Mouse (Mus musculus): ENCODE measurements around the gene Gm47996. TPM values are rescaled to one million over a fixed set of nuclear protein-coding genes. Genes with fewer than 3 reads are reported as not detected.
A peak's percentile ranks its signal among the peaks of the same experiment; 100 is the strongest.
"Not testable (repeated sequence)": the region's sequence is repeated elsewhere in the genome, so short reads cannot be mapped to it uniquely, and the experiment has no call there.

Gm47996 gene
- polyA plus RNA-seq (2012; rRNA removed), result not detected in 2 replicates

GRCm38 (mm10) chr1:151209824-151210355 lies at the start of gene Gm47996:
TSS of gene Gm47996 (plus strand) at chr1:151210131.
- not testable (repeated sequence) for DNase-seq; H3K4me3 ChIP-seq (replicated peaks; ENCODE audit: extremely low read depth, low read depth, low read length); H3K4me1 ChIP-seq (ENCODE audit: control insufficient read depth, insufficient read depth, low read length)
- WGBS, result 91% methylated on average over 4 of the region's 8 CpGs

- no peak for DNase-seq
- no peak overlapping the region for H3K4me3 ChIP-seq (replicated peaks; ENCODE audit: extremely low read depth, low read depth, low read length)
- WGBS, result 61% methylated on average over 8 of the region's 8 CpGs
- TF ChIP-seq CTCF (IDR thresholded peaks at IDR 0.05; ENCODE audit: insufficient read depth, low read length) (no peak), POLR2A (IDR thresholded peaks at IDR 0.05; ENCODE audit: borderline replicate concordance, extremely low read depth, low read depth, low read length) (no peak)
- H3K4me1 ChIP-seq (ENCODE audit: control insufficient read depth, insufficient read depth, low read length), result no peaks in the 10 kb centered on the region
Observed at GRCm38 (mm10) chr1:151166031-151166430, 43.9 kb upstream of the Gm47996 start.

- Histone ChIP-seq H3K4me1 (ENCODE audit: control insufficient read depth, insufficient read depth, low read length) (no peaks in the 10 kb centered on the region), H3K4me3 (replicated peaks; ENCODE audit: extremely low read depth, low read depth, low read length) (no peak overlapping the region)
- TF ChIP-seq CTCF (IDR thresholded peaks at IDR 0.05; ENCODE audit: insufficient read depth, low read length) (no peak), POLR2A (IDR thresholded peaks at IDR 0.05; ENCODE audit: borderline replicate concordance, extremely low read depth, low read depth, low read length) (no peak)
- 43% methylated on average over 12 of the region's 12 CpGs for WGBS
- DNase-seq, result no peak
Observed at GRCm38 (mm10) chr1:151167297-151168047, 42.5 kb upstream of the Gm47996 start.

- no peaks in the 10 kb centered on the region for H3K4me1 ChIP-seq (ENCODE audit: control insufficient read depth, insufficient read depth, low read length)
- no peak for DNase-seq
- no peak for TF ChIP-seq POLR2A (IDR thresholded peaks at IDR 0.05; ENCODE audit: borderline replicate concordance, extremely low read depth, low read depth, low read length)
- TF ChIP-seq CTCF (IDR thresholded peaks at IDR 0.05; ENCODE audit: insufficient read depth, low read length), result no peak
- WGBS, result 64% methylated on average over 3 of the region's 3 CpGs
- H3K4me3 ChIP-seq (replicated peaks; ENCODE audit: extremely low read depth, low read depth, low read length), result no peak overlapping the region
Observed at GRCm38 (mm10) chr1:151168637-151169036, 41.3 kb upstream of the Gm47996 start.

DNA sequence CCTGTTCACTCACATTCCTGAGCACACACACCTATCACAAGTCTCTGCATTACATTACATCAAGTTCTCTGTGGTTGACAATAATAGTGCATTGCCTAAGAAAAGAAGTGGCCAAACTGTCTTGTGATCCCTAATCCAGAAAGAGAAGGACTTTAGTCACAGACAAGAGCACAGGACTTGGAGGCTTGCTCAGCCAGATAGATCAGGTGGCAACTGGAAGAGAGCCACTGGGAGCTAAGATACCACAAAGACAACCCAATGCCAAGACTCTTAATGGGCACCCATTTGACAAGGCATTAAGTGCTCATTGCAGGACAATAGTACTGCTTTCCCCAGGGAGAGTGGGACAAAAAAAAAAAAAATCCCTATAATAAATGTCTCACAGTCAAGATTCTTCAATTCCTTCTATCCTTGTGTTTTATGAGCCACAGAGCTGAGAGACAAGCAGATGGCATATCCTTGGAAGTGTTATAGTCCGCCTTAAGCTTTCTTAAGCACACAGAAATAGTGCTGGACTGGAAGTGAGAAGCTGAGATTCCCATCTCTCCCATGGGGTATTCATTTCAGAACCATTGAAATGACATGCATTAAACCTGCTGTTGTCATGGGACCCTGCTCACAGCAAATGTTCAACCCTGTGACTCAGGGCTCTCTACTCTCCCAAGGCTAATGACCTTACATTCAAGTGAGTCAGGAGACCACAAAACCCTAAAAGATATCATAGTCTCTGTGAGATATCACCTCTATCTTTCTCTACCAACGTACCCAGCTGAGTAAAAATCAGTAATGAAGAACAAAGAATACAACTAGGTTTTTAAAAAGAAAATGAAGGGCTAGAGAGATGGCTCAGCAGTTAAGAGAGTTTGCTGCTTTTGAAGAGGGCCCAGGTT lies 38.1 kb upstream of the Gm47996 start:
- Histone ChIP-seq H3K4me3 (replicated peaks; ENCODE audit: extremely low read depth, low read depth, low read length) (no peak overlapping the region), H3K4me1 (ENCODE audit: control insufficient read depth, insufficient read depth, low read length) (no peaks in the 10 kb centered on the region)
- WGBS, result 87% methylated on average over 2 of the region's 2 CpGs
- no peak for DNase-seq
- TF ChIP-seq CTCF (IDR thresholded peaks at IDR 0.05; ENCODE audit: insufficient read depth, low read length) (no peak), POLR2A (IDR thresholded peaks at IDR 0.05; ENCODE audit: borderline replicate concordance, extremely low read depth, low read depth, low read length) (no peak)

DNA sequence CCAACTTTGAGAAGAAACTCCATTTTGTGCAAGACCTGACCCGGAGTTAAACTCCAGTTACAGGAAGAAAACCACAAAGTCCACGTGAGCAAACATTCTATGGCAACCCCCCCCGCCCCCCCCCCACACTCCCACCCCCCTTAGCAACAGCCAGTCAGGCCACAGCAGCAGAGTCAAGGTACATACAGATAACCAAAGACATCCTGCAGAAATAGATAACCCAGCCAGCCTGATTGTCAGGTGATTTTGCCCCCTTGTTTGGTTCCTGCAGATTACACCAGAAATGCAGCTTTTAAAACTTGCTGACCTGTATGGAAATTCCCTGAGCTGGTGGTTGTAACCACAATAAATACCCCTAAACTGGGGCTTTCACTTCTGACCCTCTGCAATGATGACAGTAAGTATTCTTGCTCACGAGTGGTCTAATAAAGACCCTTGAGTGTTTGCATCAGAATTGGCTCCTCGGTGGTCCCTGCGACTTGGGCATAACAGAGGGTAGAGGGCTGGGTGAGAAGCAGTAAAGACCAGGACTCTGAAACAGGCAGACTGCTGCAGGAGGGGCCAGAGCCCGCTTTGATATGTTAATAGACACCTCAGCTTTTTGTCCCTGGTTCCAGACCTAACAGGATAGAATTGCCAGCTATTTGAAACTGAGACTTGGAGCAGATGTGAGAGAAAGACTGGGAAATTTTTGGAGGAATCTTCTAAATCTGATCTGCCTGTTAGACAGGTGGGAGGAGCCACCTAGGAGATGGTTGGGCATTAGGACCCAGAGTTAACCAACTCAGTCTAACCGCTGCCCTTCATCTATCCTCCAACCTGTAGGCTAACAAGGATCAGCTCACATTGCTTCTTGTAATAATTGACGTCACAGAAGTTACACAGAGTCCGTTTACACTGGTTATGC lies 32.6 kb upstream of the Gm47996 start:
- DNase-seq, result peak; percentile 12
- H3K4me3 ChIP-seq (replicated peaks; ENCODE audit: extremely low read depth, low read depth, low read length), result no peak overlapping the region
- no peak for TF ChIP-seq CTCF (IDR thresholded peaks at IDR 0.05; ENCODE audit: insufficient read depth, low read length)
- no peak for TF ChIP-seq POLR2A (IDR thresholded peaks at IDR 0.05; ENCODE audit: borderline replicate concordance, extremely low read depth, low read depth, low read length)
- no peaks in the 10 kb centered on the region for H3K4me1 ChIP-seq (ENCODE audit: control insufficient read depth, insufficient read depth, low read length)
- WGBS, result 26% methylated on average over 10 of the region's 10 CpGs

DNA sequence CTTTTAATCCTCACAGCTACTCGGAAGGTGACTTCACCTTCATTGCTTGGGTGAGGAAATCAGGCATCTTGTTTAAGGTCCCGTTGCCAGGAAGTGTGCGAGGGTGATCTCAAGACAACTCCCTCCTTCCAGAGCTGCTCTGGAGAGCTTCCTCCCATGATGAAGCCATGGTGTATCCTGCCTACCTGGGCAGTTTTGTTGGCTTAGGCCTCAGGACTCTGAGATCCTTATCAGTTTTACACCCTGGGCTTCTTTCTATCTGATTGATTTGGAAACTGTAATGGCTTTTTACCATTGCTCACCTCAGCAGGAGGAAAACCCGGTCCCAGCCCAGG lies 32.0 kb upstream of the Gm47996 start:
- no peak for DNase-seq
- H3K4me3 ChIP-seq (replicated peaks; ENCODE audit: extremely low read depth, low read depth, low read length), result peak overlapping the region; percentile 4
- WGBS, result 19% methylated on average over 4 of the region's 4 CpGs
- no peaks in the 10 kb centered on the region for H3K4me1 ChIP-seq (ENCODE audit: control insufficient read depth, insufficient read depth, low read length)
- TF ChIP-seq CTCF (IDR thresholded peaks at IDR 0.05; ENCODE audit: insufficient read depth, low read length), result no peak
- no peak for TF ChIP-seq POLR2A (IDR thresholded peaks at IDR 0.05; ENCODE audit: borderline replicate concordance, extremely low read depth, low read depth, low read length)

- no peak for TF ChIP-seq CTCF (IDR thresholded peaks at IDR 0.05; ENCODE audit: insufficient read depth, low read length)
- TF ChIP-seq POLR2A (IDR thresholded peaks at IDR 0.05; ENCODE audit: borderline replicate concordance, extremely low read depth, low read depth, low read length), result no peak
- no peaks in the 10 kb centered on the region for H3K4me1 ChIP-seq (ENCODE audit: control insufficient read depth, insufficient read depth, low read length)
Observed at GRCm38 (mm10) chr1:151178505-151179083, 31.3 kb upstream of the Gm47996 start.

GRCm38 (mm10) chr1:151180167-151180566 lies 29.8 kb upstream of the Gm47996 start:
- no peak for TF ChIP-seq CTCF (IDR thresholded peaks at IDR 0.05; ENCODE audit: insufficient read depth, low read length)
- no peak for TF ChIP-seq POLR2A (IDR thresholded peaks at IDR 0.05; ENCODE audit: borderline replicate concordance, extremely low read depth, low read depth, low read length)
- H3K4me1 ChIP-seq (ENCODE audit: control insufficient read depth, insufficient read depth, low read length), result no peaks in the 10 kb centered on the region
- WGBS, result 80% methylated on average over 2 of the region's 2 CpGs
- no peak overlapping the region for H3K4me3 ChIP-seq (replicated peaks; ENCODE audit: extremely low read depth, low read depth, low read length)
- DNase-seq, result no peak

More at GRCm38 (mm10) chr1:151178505-151179083, 31.3 kb upstream of the Gm47996 start:
- 77% methylated on average over 2 of the region's 2 CpGs for WGBS
- no peak for DNase-seq
- no peak overlapping the region for H3K4me3 ChIP-seq (replicated peaks; ENCODE audit: extremely low read depth, low read depth, low read length)

DNA sequence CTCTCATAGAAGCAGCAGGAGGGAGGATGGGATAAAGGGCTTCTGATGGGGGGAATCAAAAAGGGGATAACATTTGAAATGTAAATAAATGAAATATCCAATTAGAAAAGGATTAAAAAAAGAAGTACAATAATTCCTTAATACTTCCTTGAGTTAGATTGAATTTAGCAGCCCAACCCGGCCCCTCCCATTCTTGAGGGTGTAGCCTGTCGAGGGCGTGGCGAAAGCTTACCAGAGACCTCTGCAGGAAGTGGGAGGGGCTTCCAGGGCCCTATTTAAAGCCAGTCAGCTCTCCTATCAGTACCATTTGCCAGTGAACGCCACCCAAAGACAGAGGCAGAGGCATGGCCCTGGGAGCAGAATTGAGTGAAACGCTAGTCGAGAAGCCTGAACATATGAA lies 27.7 kb upstream of the Gm47996 start, which contains the start of gene Gm47985:
Gm47985 (plus strand) TSS at position 272 of the 400 bp plus-strand sequence.
- 71% methylated on average over 1 of the region's 7 CpGs for WGBS
- not testable (repeated sequence) for H3K4me3 ChIP-seq (replicated peaks; ENCODE audit: extremely low read depth, low read depth, low read length); DNase-seq; H3K4me1 ChIP-seq (ENCODE audit: control insufficient read depth, insufficient read depth, low read length)

DNA sequence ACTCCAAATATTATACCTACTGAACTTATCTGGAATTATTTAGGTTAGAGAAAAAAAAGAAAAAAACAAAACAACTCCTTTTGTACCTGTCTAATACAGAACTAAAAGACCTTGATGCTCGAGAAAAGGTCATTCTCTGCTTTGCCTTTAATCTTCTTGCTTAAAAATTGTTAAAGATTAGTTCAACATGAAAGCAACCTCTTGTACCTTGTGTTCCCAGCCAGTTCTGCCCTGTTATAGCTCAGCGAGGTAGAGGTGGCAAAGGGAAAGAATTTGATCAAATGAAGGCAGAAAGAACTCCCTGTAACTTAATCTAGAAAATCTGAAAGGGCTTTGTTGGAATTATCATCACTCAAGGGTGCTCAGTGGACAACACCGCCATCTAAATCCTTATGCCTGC lies 23.7 kb upstream of the Gm47996 start:
- not testable (repeated sequence) for H3K4me1 ChIP-seq (ENCODE audit: control insufficient read depth, insufficient read depth, low read length); DNase-seq; H3K4me3 ChIP-seq (replicated peaks; ENCODE audit: extremely low read depth, low read depth, low read length)
- WGBS, result 71% methylated on average over 3 of the region's 3 CpGs

DNA sequence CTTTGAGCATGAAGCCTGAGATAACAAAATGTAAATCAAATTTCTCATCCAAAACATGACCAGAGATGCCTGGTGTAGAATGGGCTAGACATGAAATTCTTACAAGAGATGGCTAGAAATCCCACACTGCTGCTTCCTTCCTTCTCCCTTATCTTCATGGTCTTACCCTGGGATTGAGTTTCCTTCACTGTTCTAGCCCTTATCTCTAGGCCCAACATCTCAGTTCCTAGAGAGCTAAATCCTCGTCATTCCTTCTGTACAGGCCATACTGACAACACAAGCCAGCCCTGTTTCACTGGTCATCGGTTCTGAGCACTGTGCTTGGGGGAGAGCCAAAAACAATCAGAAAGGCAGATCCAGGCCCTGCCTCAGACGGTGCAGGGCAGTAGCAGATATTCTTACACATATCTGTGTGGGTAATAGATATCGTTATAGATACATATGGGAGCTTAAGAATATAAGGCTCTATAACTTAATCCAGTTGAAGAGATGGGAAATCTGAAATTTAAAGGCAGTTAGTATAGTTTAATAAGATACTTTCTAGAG lies 23.0 kb upstream of the Gm47996 start:
- not testable (repeated sequence) for H3K4me1 ChIP-seq (ENCODE audit: control insufficient read depth, insufficient read depth, low read length); DNase-seq; H3K4me3 ChIP-seq (replicated peaks; ENCODE audit: extremely low read depth, low read depth, low read length)
- 79% methylated on average over 4 of the region's 4 CpGs for WGBS
